Mouse (Mus musculus): Measurements from ENCODE around the gene Fam98b.

- TF ChIP-seq ZNF384 (IDR thresholded peaks at IDR 0.05; ENCODE audit: low read depth, low read length): no peak
- no peak for TF ChIP-seq ZC3H11A (IDR thresholded peaks at IDR 0.05; ENCODE audit: borderline replicate concordance, low read depth, low read length)
Observed at GRCm38 (mm10) chr2:117262184-117262583, 12.6 kb downstream of the Fam98b start.
